Mouse (Mus musculus): ENCODE results near the gene Cdh3. TPM values are rescaled to one million over a fixed set of nuclear protein-coding genes. Genes with fewer than 3 reads are reported as not detected.
A peak's percentile ranks its signal among the peaks of the same experiment; 100 is the strongest.

The Cdh3 gene
- polyA plus RNA-seq, 1 experiment from 2014 or later: 8.5 TPM

- H3K4me2 ChIP-seq: no peak overlapping the region
- H3K27ac ChIP-seq (replicated peaks): no peak overlapping the region
- no peaks in the 10 kb centered on the region for H3K9me3 ChIP-seq (replicated peaks)
- 38% methylated on average over 8 of the region's 8 CpGs for WGBS
- ATAC-seq (ENCODE audit: low FRiP score): no peak
- H3K4me3 ChIP-seq (replicated peaks): no peak overlapping the region
- peaks cover 42% of the 10 kb centered on the region for H3K27me3 ChIP-seq (replicated peaks)
- no peak overlapping the region for H3K9ac ChIP-seq (replicated peaks)
- H3K4me1 ChIP-seq: peaks cover 57% of the 10 kb centered on the region
- H3K36me3 ChIP-seq: no peaks in the 10 kb centered on the region
Observed at GRCm38 (mm10) chr8:106509079-106509780, 1.5 kb upstream of the Cdh3 start.

- under 1% methylated on average over 22 of the region's 22 CpGs for WGBS
- Histone ChIP-seq H3K36me3 (no peaks in the 10 kb centered on the region), H3K27ac (replicated peaks) (peak overlapping the region; percentile 43; the same call in 1 of the 2 replicates), H3K4me3 (replicated peaks) (peak overlapping the region; percentile 38), H3K9me3 (replicated peaks) (no peaks in the 10 kb centered on the region), H3K9ac (replicated peaks) (peak overlapping the region; percentile 31), H3K27me3 (replicated peaks) (peaks cover 42% of the 10 kb centered on the region), H3K4me1 (peaks cover 50% of the 10 kb centered on the region), H3K4me2 (peak overlapping the region; percentile 66)
- no peak for ATAC-seq (ENCODE audit: low FRiP score)
Observed at GRCm38 (mm10) chr8:106511065-106511501, 392 bp downstream of the Cdh3 start.

- Histone ChIP-seq H3K36me3 (no peaks in the 10 kb centered on the region), H3K9ac (replicated peaks) (peak overlapping the region; percentile 31; the same call in 1 of the 2 replicates), H3K4me1 (peaks cover 54% of the 10 kb centered on the region), H3K27ac (replicated peaks) (peak overlapping the region; percentile 43), H3K9me3 (replicated peaks) (no peaks in the 10 kb centered on the region), H3K4me2 (peak overlapping the region; percentile 66), H3K27me3 (replicated peaks) (peaks cover 39% of the 10 kb centered on the region), H3K4me3 (replicated peaks) (peak overlapping the region; percentile 38)
- no peak for ATAC-seq (ENCODE audit: low FRiP score)
- WGBS: 1% methylated on average over 30 of the region's 30 CpGs
Observed at GRCm38 (mm10) chr8:106511531-106512041, 895 bp downstream of the Cdh3 start.

GRCm38 (mm10) chr8:106512475-106513150, 1.9 kb downstream of the Cdh3 start:
- no peak for ATAC-seq (ENCODE audit: low FRiP score)
- Histone ChIP-seq H3K9ac (replicated peaks) (no peak overlapping the region), H3K27me3 (replicated peaks) (peaks cover 31% of the 10 kb centered on the region), H3K4me2 (peak overlapping the region; percentile 66), H3K9me3 (replicated peaks) (no peaks in the 10 kb centered on the region), H3K4me3 (replicated peaks) (peak overlapping the region; percentile 38), H3K4me1 (peaks cover 50% of the 10 kb centered on the region), H3K27ac (replicated peaks) (no peak overlapping the region), H3K36me3 (no peaks in the 10 kb centered on the region)
- WGBS: 50% methylated on average over 7 of the region's 7 CpGs

GRCm38 (mm10) chr8:106515946-106516479, 5.3 kb downstream of the Cdh3 start:
- Histone ChIP-seq H3K9me3 (replicated peaks) (no peaks in the 10 kb centered on the region), H3K4me3 (replicated peaks) (no peak overlapping the region), H3K36me3 (no peaks in the 10 kb centered on the region), H3K4me2 (no peak overlapping the region), H3K27me3 (replicated peaks) (peaks cover 9% of the 10 kb centered on the region), H3K27ac (replicated peaks) (no peak overlapping the region), H3K9ac (replicated peaks) (no peak overlapping the region), H3K4me1 (peaks cover 27% of the 10 kb centered on the region)
- WGBS: 4% methylated on average over 1 of the region's 1 CpGs
- ATAC-seq (ENCODE audit: low FRiP score): no peak

- 36% methylated on average over 2 of the region's 2 CpGs for WGBS
- Histone ChIP-seq H3K4me3 (replicated peaks) (no peak overlapping the region), H3K4me1 (peaks cover 26% of the 10 kb centered on the region), H3K4me2 (no peak overlapping the region), H3K27ac (replicated peaks) (no peak overlapping the region), H3K9ac (replicated peaks) (no peak overlapping the region), H3K27me3 (replicated peaks) (peaks cover 9% of the 10 kb centered on the region), H3K36me3 (no peaks in the 10 kb centered on the region), H3K9me3 (replicated peaks) (no peaks in the 10 kb centered on the region)
- no peak for ATAC-seq (ENCODE audit: low FRiP score)
Observed at GRCm38 (mm10) chr8:106516581-106516980, 5.9 kb downstream of the Cdh3 start.

GRCm38 (mm10) chr8:106518763-106519162, 8.1 kb downstream of the Cdh3 start:
- Histone ChIP-seq H3K36me3 (no peaks in the 10 kb centered on the region), H3K9ac (replicated peaks) (no peak overlapping the region), H3K4me1 (peaks cover 20% of the 10 kb centered on the region), H3K27ac (replicated peaks) (no peak overlapping the region), H3K27me3 (replicated peaks) (peaks cover 3% of the 10 kb centered on the region; the same call in 1 of the 2 replicates), H3K4me3 (replicated peaks) (no peak overlapping the region), H3K4me2 (no peak overlapping the region), H3K9me3 (replicated peaks) (no peaks in the 10 kb centered on the region)
- ATAC-seq (ENCODE audit: low FRiP score): no peak
- 57% methylated on average over 3 of the region's 3 CpGs for WGBS

- Histone ChIP-seq H3K36me3 (no peaks in the 10 kb centered on the region), H3K4me2 (no peak overlapping the region), H3K4me1 (peaks cover 20% of the 10 kb centered on the region), H3K9ac (replicated peaks) (no peak overlapping the region), H3K4me3 (replicated peaks) (no peak overlapping the region), H3K9me3 (replicated peaks) (no peaks in the 10 kb centered on the region), H3K27me3 (replicated peaks) (no peaks in the 10 kb centered on the region), H3K27ac (replicated peaks) (no peak overlapping the region)
- ATAC-seq (ENCODE audit: low FRiP score): no peak
- WGBS: 89% methylated on average over 7 of the region's 7 CpGs
Observed at GRCm38 (mm10) chr8:106520578-106520977, 9.9 kb downstream of the Cdh3 start.

- ATAC-seq (ENCODE audit: low FRiP score): no peak
- no peaks in the 10 kb centered on the region for H3K36me3 ChIP-seq
- H3K4me1 ChIP-seq: peaks cover 14% of the 10 kb centered on the region; the same call in 1 of the 2 replicates
- no peak overlapping the region for H3K9ac ChIP-seq (replicated peaks)
- H3K27ac ChIP-seq (replicated peaks): no peak overlapping the region
- H3K27me3 ChIP-seq (replicated peaks): no peaks in the 10 kb centered on the region
- H3K9me3 ChIP-seq (replicated peaks): no peaks in the 10 kb centered on the region
- no peak overlapping the region for H3K4me3 ChIP-seq (replicated peaks)
- 49% methylated on average over 9 of the region's 9 CpGs for WGBS
- H3K4me2 ChIP-seq: no peak overlapping the region
Observed at GRCm38 (mm10) chr8:106521845-106522244, 11.2 kb downstream of the Cdh3 start.

- no peak overlapping the region for H3K4me3 ChIP-seq (replicated peaks)
- no peak overlapping the region for H3K27ac ChIP-seq (replicated peaks)
- no peaks in the 10 kb centered on the region for H3K9me3 ChIP-seq (replicated peaks)
- no peak overlapping the region for H3K9ac ChIP-seq (replicated peaks)
- WGBS: 61% methylated on average over 6 of the region's 6 CpGs
- no peak overlapping the region for H3K4me2 ChIP-seq
- ATAC-seq (ENCODE audit: low FRiP score): no peak
- 0 out of 2 replicates have a peak, but pooled peaks cover 3% of the 10 kb centered on the region for H3K4me1 ChIP-seq
- H3K27me3 ChIP-seq (replicated peaks): no peaks in the 10 kb centered on the region
- H3K36me3 ChIP-seq: no peaks in the 10 kb centered on the region
Observed at GRCm38 (mm10) chr8:106526725-106527124, 16.0 kb downstream of the Cdh3 start.

GRCm38 (mm10) chr8:106527241-106528036, 16.7 kb downstream of the Cdh3 start:
- H3K9ac ChIP-seq (replicated peaks): no peak overlapping the region
- no peak overlapping the region for H3K27ac ChIP-seq (replicated peaks)
- 89% methylated on average over 9 of the region's 9 CpGs for WGBS
- ATAC-seq (ENCODE audit: low FRiP score): no peak
- no peak overlapping the region for H3K4me2 ChIP-seq
- H3K27me3 ChIP-seq (replicated peaks): no peaks in the 10 kb centered on the region
- H3K4me1 ChIP-seq: no peaks in the 10 kb centered on the region
- no peak overlapping the region for H3K4me3 ChIP-seq (replicated peaks)
- H3K9me3 ChIP-seq (replicated peaks): no peaks in the 10 kb centered on the region
- H3K36me3 ChIP-seq: no peaks in the 10 kb centered on the region

All from neural tube, embryonic 15.5 days (tissue).